Mouse (Mus musculus) hematopoietic multipotent progenitor cell, adult 10-12 weeks (in vitro differentiated cells): ENCODE measurements around the gene Tex19.2. TPM values are rescaled to one million over a fixed set of nuclear protein-coding genes. Genes with fewer than 3 reads are reported as not detected.

Experiments
- polyA plus RNA-seq: library from polyadenylated mRNA; stranded (reverse); fragments of >175 nt; gene quantifications from 2 replicates; pipeline ENCODE4 v1.2.3, GENCODE M21; 2012; ENCODE audit warnings: low replicate concordance

The Tex19.2 gene
- not detected in 2 replicates for polyA plus RNA-seq

GRCm38 (mm10) chr11:121118577-121118976 is at the start of gene Tex19.2:
Gene Tex19.2, minus strand, starts transcription at chr11:121118677.

GRCm38 (mm10) chr11:121159971-121160370 is 41.5 kb upstream of the Tex19.2 start, which contains the start of gene Uts2r:
Gene Uts2r, plus strand, starts transcription at chr11:121160271.

GRCm38 (mm10) chr11:121145865-121146264 is 27.4 kb upstream of the Tex19.2 start, which contains the start of gene Tex19.1:
Gene Tex19.1, plus strand, starts transcription at chr11:121146143.

GRCm38 (mm10) chr11:121081120-121081519 is 37.4 kb downstream of the Tex19.2 start, which contains the start of gene Sectm1a:
Gene Sectm1a, minus strand, starts transcription at chr11:121081220.

Other genes with a start within 250 kb of the Tex19.2 start
- 0.75 and 0.80 TPM in 2 replicates for gene Ccdc57, start 185.8 kb downstream of the Tex19.2 start, polyA plus RNA-seq
- gene Slc16a3, start 170.2 kb downstream of the Tex19.2 start, polyA plus RNA-seq = 12.0 and 55.9 TPM in 2 replicates
- 96.2 and 114 TPM in 2 replicates for gene Csnk1d, start 127.3 kb downstream of the Tex19.2 start, polyA plus RNA-seq
- gene Cd7, start 79.3 kb downstream of the Tex19.2 start, polyA plus RNA-seq = 34.8 and 96.3 TPM in 2 replicates
- gene Sectm1b, start 55.1 kb downstream of the Tex19.2 start, polyA plus RNA-seq = 0.05 TPM in 1 of 2 replicates, not detected in the other
- gene Sectm1a, start 37.5 kb downstream of the Tex19.2 start, polyA plus RNA-seq = 0.35 TPM in 1 of 2 replicates, not detected in the other
- not detected in 2 replicates for gene Tex19.1, start 27.5 kb upstream of the Tex19.2 start, polyA plus RNA-seq
- gene Uts2r, start 41.6 kb upstream of the Tex19.2 start, polyA plus RNA-seq = not detected in 2 replicates
- gene Hexdc, start 85.8 kb upstream of the Tex19.2 start, polyA plus RNA-seq = 8.8 and 18.1 TPM in 2 replicates
- 7.4 and 9.2 TPM in 2 replicates for gene Ogfod3, start 86.0 kb upstream of the Tex19.2 start, polyA plus RNA-seq
- gene Cybc1, start 110.6 kb upstream of the Tex19.2 start, polyA plus RNA-seq = 39.1 and 54.6 TPM in 2 replicates
- gene Narf, start 118.6 kb upstream of the Tex19.2 start, polyA plus RNA-seq = 2.8 and 9.0 TPM in 2 replicates
- gene Foxk2, start 141.3 kb upstream of the Tex19.2 start, polyA plus RNA-seq = 17.4 and 25.8 TPM in 2 replicates
- gene Wdr45b, start 235.8 kb upstream of the Tex19.2 start, polyA plus RNA-seq = 10.8 and 17.9 TPM in 2 replicates